Mouse (Mus musculus): Measurements from ENCODE around the gene Nlrp6.

Nlrp6 gene

GRCm38 (mm10) chr7:140912293-140912692, 8.4 kb upstream of the Nlrp6 start:
- no peak for DNase-seq (ENCODE audit: low spot score in 2 of 2)

GRCm38 (mm10) chr7:140912846-140913482, 7.7 kb upstream of the Nlrp6 start:
- DNase-seq (ENCODE audit: low spot score in 2 of 2): no peak

GRCm38 (mm10) chr7:140914031-140914690, 6.5 kb upstream of the Nlrp6 start:
- no peak for DNase-seq (ENCODE audit: low spot score in 2 of 2)

- DNase-seq (ENCODE audit: low spot score in 2 of 2): no peak
Observed at GRCm38 (mm10) chr7:140919911-140920310, 791 bp upstream of the Nlrp6 start.

- DNase-seq (ENCODE audit: low spot score in 2 of 2): no peak
Observed at GRCm38 (mm10) chr7:140921225-140921975, 698 bp downstream of the Nlrp6 start.

- no peak for DNase-seq (ENCODE audit: low spot score in 2 of 2)
Observed at GRCm38 (mm10) chr7:140922398-140923069, 1.8 kb downstream of the Nlrp6 start.

GRCm38 (mm10) chr7:140923070-140923775, 2.5 kb downstream of the Nlrp6 start:
- DNase-seq (ENCODE audit: low spot score in 2 of 2): no peak

GRCm38 (mm10) chr7:140927181-140927580, 6.5 kb downstream of the Nlrp6 start:
- no peak for DNase-seq (ENCODE audit: low spot score in 2 of 2)

- no peak for DNase-seq (ENCODE audit: low spot score in 2 of 2)
Observed at GRCm38 (mm10) chr7:140938436-140938835, 17.7 kb downstream of the Nlrp6 start.

- no peak for DNase-seq (ENCODE audit: low spot score in 2 of 2)
Observed at GRCm38 (mm10) chr7:140938896-140939295, 18.2 kb downstream of the Nlrp6 start.

- no peak for DNase-seq (ENCODE audit: low spot score in 2 of 2)
Observed at GRCm38 (mm10) chr7:140939669-140940171, 19.0 kb downstream of the Nlrp6 start.

- DNase-seq (ENCODE audit: low spot score in 2 of 2): peak; percentile 53 to 70
Observed at GRCm38 (mm10) chr7:140941222-140942051, 20.7 kb downstream of the Nlrp6 start, which contains the start of gene Pgghg. Gene Pgghg, plus strand, starts transcription at chr7:140941391.

GRCm38 (mm10) chr7:140942341-140942740, 21.6 kb downstream of the Nlrp6 start:
- DNase-seq (ENCODE audit: low spot score in 2 of 2): no peak

- DNase-seq (ENCODE audit: low spot score in 2 of 2): no peak
Observed at GRCm38 (mm10) chr7:140942811-140943210, 22.1 kb downstream of the Nlrp6 start.

GRCm38 (mm10) chr7:140943356-140943755, 22.7 kb downstream of the Nlrp6 start:
- DNase-seq (ENCODE audit: low spot score in 2 of 2): no peak

- no peak for DNase-seq (ENCODE audit: low spot score in 2 of 2)
Observed at GRCm38 (mm10) chr7:140944236-140944635, 23.5 kb downstream of the Nlrp6 start.

GRCm38 (mm10) chr7:140945247-140945646, 24.5 kb downstream of the Nlrp6 start:
- no peak for DNase-seq (ENCODE audit: low spot score in 2 of 2)

- no peak for DNase-seq (ENCODE audit: low spot score in 2 of 2)
Observed at GRCm38 (mm10) chr7:140946311-140946710, 25.6 kb downstream of the Nlrp6 start.

- no peak for DNase-seq (ENCODE audit: low spot score in 2 of 2)
Observed at GRCm38 (mm10) chr7:140946980-140947379, 26.3 kb downstream of the Nlrp6 start.

GRCm38 (mm10) chr7:140948161-140948560, 27.5 kb downstream of the Nlrp6 start:
- DNase-seq (ENCODE audit: low spot score in 2 of 2): no peak

Measured in spleen, postnatal 14 days (tissue).